Mouse (Mus musculus): ENCODE measurements around the gene Ube2cbp.

Gene Ube2cbp

GRCm38 (mm10) chr9:86423331-86423730 lies 41.4 kb downstream of the Ube2cbp start:
- DNase-seq: no peak

- DNase-seq: no peak
These were observed 45.4 kb downstream of the Ube2cbp start for GRCm38 (mm10) chr9:86419366-86419765.

GRCm38 (mm10) chr9:86417971-86418370 lies 46.8 kb downstream of the Ube2cbp start:
- DNase-seq: no peak

GRCm38 (mm10) chr9:86395785-86396184 lies 69.0 kb downstream of the Ube2cbp start:
- no peak for DNase-seq

- no peak for DNase-seq
These were observed 69.7 kb downstream of the Ube2cbp start for GRCm38 (mm10) chr9:86395012-86395411.

- peak; percentile 29 for DNase-seq
These were observed 71.0 kb downstream of the Ube2cbp start for GRCm38 (mm10) chr9:86393586-86394272.

- no peak for DNase-seq
These were observed 73.3 kb downstream of the Ube2cbp start for GRCm38 (mm10) chr9:86391467-86391866.

- no peak for DNase-seq
These were observed 74.0 kb downstream of the Ube2cbp start for GRCm38 (mm10) chr9:86390713-86391112.

- no peak for DNase-seq
These were observed 76.2 kb downstream of the Ube2cbp start for GRCm38 (mm10) chr9:86388538-86388937.

- no peak for DNase-seq
These were observed 87.8 kb downstream of the Ube2cbp start for GRCm38 (mm10) chr9:86376923-86377322.

- peak; percentile 32 for DNase-seq
These were observed 91.8 kb downstream of the Ube2cbp start for GRCm38 (mm10) chr9:86372783-86373567.

- no peak for DNase-seq
These were observed 95.5 kb downstream of the Ube2cbp start for GRCm38 (mm10) chr9:86369208-86369607.

- no peak for DNase-seq
These were observed 104.2 kb downstream of the Ube2cbp start for GRCm38 (mm10) chr9:86360536-86360935.

GRCm38 (mm10) chr9:86355851-86356250 lies 108.9 kb downstream of the Ube2cbp start:
- no peak for DNase-seq

GRCm38 (mm10) chr9:86351491-86351890 lies 113.3 kb downstream of the Ube2cbp start:
- no peak for DNase-seq

GRCm38 (mm10) chr9:86336792-86337191 lies 128.0 kb downstream of the Ube2cbp start:
- no peak for DNase-seq

GRCm38 (mm10) chr9:86336361-86336760 lies 128.4 kb downstream of the Ube2cbp start:
- DNase-seq: no peak

GRCm38 (mm10) chr9:86335588-86335987 lies 129.2 kb downstream of the Ube2cbp start:
- no peak for DNase-seq

GRCm38 (mm10) chr9:86334357-86334756 lies 130.4 kb downstream of the Ube2cbp start:
- DNase-seq: no peak

- no peak for DNase-seq
These were observed 134.2 kb downstream of the Ube2cbp start for GRCm38 (mm10) chr9:86330591-86330990.

GRCm38 (mm10) chr9:86328270-86328669 lies 136.5 kb downstream of the Ube2cbp start:
- DNase-seq: no peak

- DNase-seq: no peak
These were observed 137.4 kb downstream of the Ube2cbp start for GRCm38 (mm10) chr9:86327341-86327740.

GRCm38 (mm10) chr9:86324772-86325171 lies 140.0 kb downstream of the Ube2cbp start:
- DNase-seq: no peak

- no peak for DNase-seq
These were observed 145.1 kb downstream of the Ube2cbp start for GRCm38 (mm10) chr9:86319516-86320140.

All from thymus, postnatal 14 days (tissue).